Mouse (Mus musculus) olfactory bulb, adult 2 months (tissue): Measurements from ENCODE around the gene Fndc5.

Experiments used
- CTCF ChIP-seq: fragments of 200-500 bp; IDR thresholded peaks from 2 replicates; pipeline ENCODE4 v1.5.1; 2012; ENCODE audit warnings: low read depth, mild to moderate bottlenecking, low read length, moderate library complexity; ENCODE audit not compliant: insufficient read depth
- POLR2A ChIP-seq: fragments of 200-500 bp; IDR thresholded peaks from 2 replicates; pipeline ENCODE4 v1.6.1; 2012; ENCODE audit warnings: mild to moderate bottlenecking, low read depth, low read length, moderate library complexity; ENCODE audit not compliant: insufficient read depth

DNA sequence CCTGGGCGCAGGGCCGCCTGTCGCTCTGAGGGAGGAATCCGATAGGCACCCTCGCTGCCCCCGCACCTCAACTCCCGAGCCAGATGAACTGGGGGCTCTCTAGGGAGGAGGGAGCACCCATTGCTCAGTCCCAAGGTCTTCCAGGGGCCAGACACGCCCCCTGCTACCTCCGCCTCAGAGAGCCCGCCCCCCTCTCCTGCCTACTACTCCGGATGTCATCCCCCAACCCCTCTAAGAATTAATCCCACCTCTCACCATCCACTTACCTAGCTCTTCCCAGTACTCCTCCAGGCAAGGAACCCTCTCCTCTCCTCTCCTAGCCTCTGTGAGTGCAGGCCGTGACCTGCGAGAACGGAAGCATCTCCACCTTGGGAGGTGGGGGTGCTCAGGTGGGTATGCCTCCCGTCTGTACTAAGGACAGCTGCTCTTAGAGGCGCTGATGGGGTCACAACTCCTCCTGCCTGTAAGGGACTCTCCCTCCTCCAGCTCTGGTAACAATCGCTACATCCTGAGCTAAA, 15.2 kb upstream of the Fndc5 start, which contains the start of gene Hpca:
- TF ChIP-seq POLR2A: no peak
- TF ChIP-seq CTCF: no peak
